Mouse (Mus musculus) bone marrow macrophage, adult 2 months (primary cell): ENCODE measurements around the gene 1600002K03Rik.

Source experiments
- CTCF ChIP-seq: IDR thresholded peaks from 2 replicates; pipeline ENCODE4 v1.5.1; 2012; ENCODE audit warnings: low read depth, mild to moderate bottlenecking, low read length, moderate library complexity
- POLR2A ChIP-seq: IDR thresholded peaks from 2 replicates; pipeline ENCODE4 v1.6.1; 2012; ENCODE audit warnings: mild to moderate bottlenecking, low read depth, low read length, borderline replicate concordance

- TF ChIP-seq POLR2A (no peak), CTCF (no peak)
Observed at GRCm38 (mm10) chr10:80159561-80160454, 12.9 kb upstream of the 1600002K03Rik start.
